Mouse (Mus musculus) liver, postnatal 0 days (tissue): Measurements from ENCODE around the gene Xrn1. TPM values are rescaled to one million over a fixed set of nuclear protein-coding genes. Genes with fewer than 3 reads are reported as not detected.
"Not testable (repeated sequence)": the region's sequence is repeated elsewhere in the genome, so short reads cannot be mapped to it uniquely, and the experiment has no call there.

Experiments used
- ATAC-seq: fragments of 200-750 bp; cut with Nextera tagmentation; 2 replicates; pipeline ENCODE4 v1.8.0; 2017; ENCODE audit warnings: mild to moderate bottlenecking, moderate library complexity
- DNase-seq: peaks from one replicate; pipeline ENCODE4 v3.0.0-alpha.2; 2016
- H3K27ac ChIP-seq: fragments of 300-500 bp; sonication (generic); 2 replicates; pipeline ENCODE4 v1.5.1; 2014; ENCODE audit warnings: antibody characterized with exemption, moderate library complexity, mild to moderate bottlenecking, low read depth
- H3K27me3 ChIP-seq: fragments of 300-500 bp; sonication (generic); 2 replicates; pipeline ENCODE4 v1.6.1; 2014; ENCODE audit warnings: low read length, control low read depth, mixed read lengths; ENCODE audit not compliant: insufficient read depth
- H3K36me3 ChIP-seq: fragments of 300-500 bp; sonication (generic); replicated peaks from 2 replicates; pipeline ENCODE4 v1.6.1; 2014; ENCODE audit warnings: mild to moderate bottlenecking, control low read depth, low read length, moderate library complexity, mixed read lengths; ENCODE audit not compliant: insufficient read depth
- H3K4me1 ChIP-seq: fragments of 300-500 bp; sonication (generic); 2 replicates; pipeline ENCODE4 v1.6.1; 2014; ENCODE audit warnings: antibody characterized with exemption, mild to moderate bottlenecking, control low read depth; ENCODE audit not compliant: insufficient read depth
- H3K4me2 ChIP-seq: fragments of 300-500 bp; sonication (generic); 2 replicates; pipeline ENCODE4 v1.6.1; 2014; ENCODE audit warnings: low read depth, mild to moderate bottlenecking, low read length, moderate library complexity, mixed read lengths
- H3K4me3 ChIP-seq: fragments of 300-500 bp; sonication (generic); 2 replicates; pipeline ENCODE4 v1.5.1; 2014; ENCODE audit warnings: low read depth, low read length
- H3K9ac ChIP-seq: fragments of 300-500 bp; sonication (generic); replicated peaks from 2 replicates; pipeline ENCODE4 v1.6.1; 2014; ENCODE audit warnings: mild to moderate bottlenecking, moderate library complexity
- H3K9me3 ChIP-seq: fragments of 300-500 bp; sonication (generic); 2 replicates; pipeline ENCODE4 v1.6.1; 2016; ENCODE audit warnings: mild to moderate bottlenecking, control low read depth, low read length, mixed read lengths
- CTCF ChIP-seq: sonication (generic); IDR thresholded peaks from 2 replicates; pipeline ENCODE4 v1.5.1; 2016; ENCODE audit warnings: antibody characterized with exemption, low read depth
- EP300 ChIP-seq: IDR thresholded peaks from 2 replicates; pipeline ENCODE4 v1.6.1; 2016; ENCODE audit warnings: antibody characterized with exemption, low read depth, mild to moderate bottlenecking
- WGBS: fragments of 180-500 bp; shearing (Covaris S2); extraction: QIAGEN DNeasy Blood & Tissue Kit; methylation state at CpG from one replicate; pipeline ENCODE4 v1.1.7; 2014; ENCODE audit not compliant: insufficient replicate concordance; 5-methylcytosine and 5-hydroxymethylcytosine counted together
- polyA plus RNA-seq: library from polyadenylated mRNA; unstranded; fragments of >200 nt; fragmentation: Nextera tagmentation; extraction: Ambion mirVana; gene quantifications from 2 replicates; pipeline ENCODE4 v1.2.1, GENCODE M21; 2015

The Xrn1 gene
- polyA plus RNA-seq, 1 experiment from 2014 or later = 4.8 TPM

GRCm38 (mm10) chr9:96063803-96064475 is 109.4 kb downstream of the Xrn1 start:
- DNase-seq = no peak
- no peak overlapping the region for H3K27ac ChIP-seq
- TF ChIP-seq CTCF (no peak), EP300 (no peak)
- no peaks in the 10 kb centered on the region for H3K9me3 ChIP-seq
- H3K4me3 ChIP-seq = no peak overlapping the region
- peaks cover 8% of the 10 kb centered on the region; the same call in 1 of the 2 replicates for H3K27me3 ChIP-seq
- 63% methylated on average over 5 of the region's 5 CpGs for WGBS
- ATAC-seq = no peak
- H3K36me3 ChIP-seq = no peaks in the 10 kb centered on the region
- H3K4me2 ChIP-seq = no peak overlapping the region
- no peak overlapping the region for H3K9ac ChIP-seq
- no peaks in the 10 kb centered on the region for H3K4me1 ChIP-seq

- WGBS = 53% methylated on average over 2 of the region's 2 CpGs
- no peaks in the 10 kb centered on the region for H3K9me3 ChIP-seq
- no peak overlapping the region for H3K4me3 ChIP-seq
- no peak overlapping the region for H3K4me2 ChIP-seq
- H3K27ac ChIP-seq = no peak overlapping the region
- no peak for DNase-seq
- no peaks in the 10 kb centered on the region for H3K4me1 ChIP-seq
- H3K9ac ChIP-seq = no peak overlapping the region
- H3K27me3 ChIP-seq = peaks cover 12% of the 10 kb centered on the region; the same call in 1 of the 2 replicates
- TF ChIP-seq EP300 (no peak), CTCF (no peak)
- no peak for ATAC-seq
- H3K36me3 ChIP-seq = no peaks in the 10 kb centered on the region
Observed at GRCm38 (mm10) chr9:96067507-96067906, 112.9 kb downstream of the Xrn1 start.

GRCm38 (mm10) chr9:96078752-96079315 is 124.3 kb downstream of the Xrn1 start:
- Histone ChIP-seq H3K4me2 (no peak overlapping the region), H3K4me3 (no peak overlapping the region), H3K9ac (no peak overlapping the region), H3K36me3 (no peaks in the 10 kb centered on the region), H3K4me1 (no peaks in the 10 kb centered on the region), H3K9me3 (no peaks in the 10 kb centered on the region), H3K27ac (no peak overlapping the region), H3K27me3 (peaks cover 32% of the 10 kb centered on the region)
- no peak for TF ChIP-seq CTCF
- no peak for TF ChIP-seq EP300
- no peak for ATAC-seq
- WGBS = 85% methylated on average over 13 of the region's 13 CpGs
- no peak for DNase-seq

GRCm38 (mm10) chr9:96085293-96085692 is 130.7 kb downstream of the Xrn1 start:
- Histone ChIP-seq H3K36me3 (no peaks in the 10 kb centered on the region), H3K9me3 (peaks cover under 1% of the 10 kb centered on the region), H3K4me2 (no peak overlapping the region), H3K27me3 (peaks cover 29% of the 10 kb centered on the region), H3K4me3 (no peak overlapping the region), H3K9ac (no peak overlapping the region), H3K27ac (no peak overlapping the region), H3K4me1 (no peaks in the 10 kb centered on the region)
- DNase-seq (peak; percentile 18), ATAC-seq (peak; percentile 69)
- TF ChIP-seq CTCF = no peak
- no peak for TF ChIP-seq EP300
- 60% methylated on average over 6 of the region's 6 CpGs for WGBS

- 62% methylated on average over 2 of the region's 2 CpGs for whole genome bisulfite sequencing
- Histone ChIP-seq H3K36me3 (no peaks in the 10 kb centered on the region), H3K9me3 (peaks cover 16% of the 10 kb centered on the region), H3K27me3 (peaks cover 36% of the 10 kb centered on the region), H3K9ac (no peak overlapping the region), H3K27ac (no peak overlapping the region), H3K4me3 (no peak overlapping the region), H3K4me2 (no peak overlapping the region), H3K4me1 (no peaks in the 10 kb centered on the region)
- no peak for DNase-seq
- TF ChIP-seq CTCF = no peak
- no peak for ATAC-seq
Observed at GRCm38 (mm10) chr9:96087671-96088070, 133.1 kb downstream of the Xrn1 start.

- H3K27ac ChIP-seq, H3K4me1 ChIP-seq, H3K4me2 ChIP-seq, ATAC-seq, H3K9ac ChIP-seq, H3K36me3 ChIP-seq, DNase-seq, H3K4me3 ChIP-seq: not testable (repeated sequence)
- peaks cover 36% of the 10 kb centered on the region for H3K27me3 ChIP-seq
- 67% methylated on average over 3 of the region's 3 CpGs for WGBS
- peaks cover 16% of the 10 kb centered on the region for H3K9me3 ChIP-seq
Observed at GRCm38 (mm10) chr9:96088456-96088855, 133.9 kb downstream of the Xrn1 start.

- not testable (repeated sequence) for DNase-seq, H3K4me3 ChIP-seq, H3K27ac ChIP-seq, H3K9ac ChIP-seq, H3K36me3 ChIP-seq, H3K4me2 ChIP-seq, ATAC-seq, H3K4me1 ChIP-seq
- WGBS = 88% methylated on average over 10 of the region's 10 CpGs
- Histone ChIP-seq H3K27me3 (peaks cover 31% of the 10 kb centered on the region), H3K9me3 (peaks cover 37% of the 10 kb centered on the region)
Observed at GRCm38 (mm10) chr9:96092637-96093036, 138.1 kb downstream of the Xrn1 start.
